Mouse (Mus musculus) forebrain, embryonic 10.5 days (tissue): Measurements from ENCODE around the gene Ptbp1. TPM values are rescaled to one million over a fixed set of nuclear protein-coding genes. Genes with fewer than 3 reads are reported as not detected.

Source experiments
- DNase-seq: peaks from one replicate; pipeline ENCODE4 v3.0.0-alpha.2; 2017; ENCODE audit warnings: low spot score; ENCODE audit errors: extremely low spot score
- H3K27ac ChIP-seq: fragments of 300-500 bp; sonication (generic); 2 replicates; pipeline ENCODE4 v1.5.1; 2016; ENCODE audit warnings: mild to moderate bottlenecking
- H3K27me3 ChIP-seq: fragments of 300-500 bp; sonication (generic); 2 replicates; pipeline ENCODE4 v1.6.1; 2016; ENCODE audit warnings: mild to moderate bottlenecking; ENCODE audit not compliant: poor library complexity, severe bottlenecking
- H3K36me3 ChIP-seq: fragments of 300-500 bp; sonication (generic); replicated peaks from 2 replicates; pipeline ENCODE4 v1.6.1; 2016; ENCODE audit warnings: mild to moderate bottlenecking, moderate library complexity
- H3K4me1 ChIP-seq: fragments of 300-500 bp; sonication (generic); 2 replicates; pipeline ENCODE4 v1.6.1; 2016
- H3K4me3 ChIP-seq: fragments of 300-500 bp; sonication (generic); 2 replicates; pipeline ENCODE4 v1.5.1; 2016; ENCODE audit warnings: mild to moderate bottlenecking, moderate library complexity
- H3K9me3 ChIP-seq: fragments of 300-500 bp; sonication (generic); 2 replicates; pipeline ENCODE4 v1.6.1; 2016; ENCODE audit warnings: mild to moderate bottlenecking, moderate library complexity
- WGBS: fragments of 180-500 bp; shearing (Covaris S2); methylation state at CpG from one replicate; pipeline ENCODE4 v1.1.7; 2016; 5-methylcytosine and 5-hydroxymethylcytosine counted together
- polyA plus RNA-seq: library from polyadenylated mRNA; unstranded; fragments of >200 nt; fragmentation: Nextera tagmentation; extraction: Ambion mirVana; gene quantifications from 2 replicates; pipeline ENCODE4 v1.2.1, GENCODE M21; 2016

Ptbp1 gene
- polyA plus RNA-seq, 1 experiment from 2014 or later: 377 TPM

DNA sequence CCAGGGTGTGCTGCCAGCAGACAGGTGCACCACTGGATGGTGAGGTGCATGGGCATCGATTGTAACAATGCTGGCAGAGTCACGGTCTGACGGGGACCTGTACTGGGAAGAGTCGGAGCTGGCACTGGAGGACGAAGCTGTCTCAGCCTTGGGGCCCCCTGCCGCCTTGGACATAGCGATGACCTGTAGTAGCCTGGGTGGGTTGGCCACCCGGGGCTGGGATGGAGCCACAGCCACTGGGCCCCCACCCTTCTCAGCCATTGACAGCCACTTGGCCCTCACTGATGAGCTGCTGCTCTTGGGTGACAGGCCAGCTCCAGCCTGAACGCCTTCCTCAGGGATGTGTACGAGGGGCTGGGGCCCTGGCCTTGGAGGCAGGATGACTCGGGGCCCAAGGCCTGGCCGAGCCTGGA is 11.0 kb downstream of the Ptbp1 start:
- Histone ChIP-seq H3K4me1 (peaks cover 34% of the 10 kb centered on the region), H3K27ac (peak overlapping the region; percentile 44; the same call in 1 of the 2 replicates), H3K9me3 (no peaks in the 10 kb centered on the region), H3K36me3 (peaks cover 94% of the 10 kb centered on the region), H3K27me3 (no peaks in the 10 kb centered on the region), H3K4me3 (peak overlapping the region; percentile 14; the same call in 1 of the 2 replicates)
- DNase-seq: no peak
- WGBS: 73% methylated on average over 12 of the region's 12 CpGs

DNA sequence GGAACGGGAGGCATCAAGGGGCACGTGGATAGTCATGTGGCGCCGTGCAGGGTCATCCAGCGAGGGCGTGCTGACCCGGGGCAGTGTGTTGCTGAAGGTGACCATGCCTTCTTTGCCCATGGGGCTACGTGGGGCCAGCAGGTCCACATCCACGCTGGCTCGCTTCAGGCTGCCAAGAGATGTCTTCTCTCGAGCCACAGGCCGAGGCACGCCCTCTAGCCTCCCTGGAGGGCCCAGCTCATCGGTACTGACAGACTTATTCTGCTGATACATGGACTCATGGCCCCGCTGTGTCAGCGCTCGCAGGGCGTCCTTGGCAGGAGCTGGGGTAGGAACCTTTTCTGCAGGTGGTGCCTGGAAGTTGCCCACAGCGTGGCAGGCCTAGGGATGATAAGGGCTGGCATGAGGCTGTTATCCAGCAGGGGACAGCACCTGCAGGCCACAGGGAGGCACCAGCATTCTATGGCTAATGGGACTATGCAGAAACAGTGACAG is 11.6 kb downstream of the Ptbp1 start:
- Histone ChIP-seq H3K36me3 (peaks cover 92% of the 10 kb centered on the region), H3K27ac (peak overlapping the region; percentile 44), H3K9me3 (no peaks in the 10 kb centered on the region), H3K4me1 (peaks cover 32% of the 10 kb centered on the region), H3K4me3 (peak overlapping the region; percentile 14; the same call in 1 of the 2 replicates), H3K27me3 (no peaks in the 10 kb centered on the region)
- 83% methylated on average over 19 of the region's 19 CpGs for WGBS
- DNase-seq: no peak

DNA sequence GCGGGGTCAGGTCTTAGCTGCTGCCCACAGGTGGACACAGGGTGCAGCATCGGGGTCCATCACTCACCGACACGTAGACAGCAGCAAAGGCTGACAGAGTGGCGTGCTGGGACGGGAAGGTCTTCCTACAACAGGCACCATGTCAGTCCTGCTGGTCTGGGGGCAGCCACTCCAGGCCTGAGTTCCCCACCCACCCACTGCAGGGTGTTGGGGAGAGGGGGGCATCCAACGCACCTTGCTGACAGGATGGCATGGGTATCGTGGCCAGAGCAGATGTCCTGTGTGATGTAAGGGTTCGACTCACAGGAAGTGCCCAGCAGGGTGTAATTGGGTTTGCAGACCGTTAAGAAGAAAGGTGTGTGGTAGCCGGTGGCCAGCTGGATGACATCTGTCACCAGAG is 12.4 kb downstream of the Ptbp1 start:
- Histone ChIP-seq H3K27ac (no peak overlapping the region), H3K4me1 (peaks cover 28% of the 10 kb centered on the region), H3K36me3 (peaks cover 92% of the 10 kb centered on the region), H3K9me3 (no peaks in the 10 kb centered on the region), H3K4me3 (peak overlapping the region; percentile 8; the same call in 1 of the 2 replicates), H3K27me3 (no peaks in the 10 kb centered on the region)
- no peak for DNase-seq
- 89% methylated on average over 11 of the region's 11 CpGs for WGBS

DNA sequence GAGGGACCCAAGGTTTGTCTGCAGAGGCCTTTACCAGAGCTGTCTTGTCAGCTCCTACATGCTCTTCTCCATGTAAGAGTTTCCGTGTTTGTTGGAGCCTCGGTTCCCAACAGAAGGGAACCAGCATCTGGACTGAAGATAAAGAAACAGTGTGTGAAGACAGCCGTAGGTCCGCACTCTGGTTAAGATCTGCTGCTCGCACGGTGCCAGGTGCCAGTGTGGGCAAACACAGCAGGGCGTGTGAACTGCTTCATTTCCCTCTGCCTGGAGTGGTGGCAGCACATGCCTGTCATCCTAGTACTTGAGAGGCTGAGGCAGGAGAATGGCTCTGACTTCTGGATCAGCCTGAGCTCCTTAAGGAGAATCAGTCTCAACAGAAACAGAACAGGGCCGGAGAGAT is 17.6 kb downstream of the Ptbp1 start:
- WGBS: 93% methylated on average over 8 of the region's 8 CpGs
- H3K27ac ChIP-seq: no peak overlapping the region
- no peak for DNase-seq
- H3K27me3 ChIP-seq: peaks cover 14% of the 10 kb centered on the region
- H3K4me3 ChIP-seq: no peak overlapping the region
- H3K36me3 ChIP-seq: peaks cover 54% of the 10 kb centered on the region
- H3K9me3 ChIP-seq: no peaks in the 10 kb centered on the region
- H3K4me1 ChIP-seq: peaks cover 41% of the 10 kb centered on the region

DNA sequence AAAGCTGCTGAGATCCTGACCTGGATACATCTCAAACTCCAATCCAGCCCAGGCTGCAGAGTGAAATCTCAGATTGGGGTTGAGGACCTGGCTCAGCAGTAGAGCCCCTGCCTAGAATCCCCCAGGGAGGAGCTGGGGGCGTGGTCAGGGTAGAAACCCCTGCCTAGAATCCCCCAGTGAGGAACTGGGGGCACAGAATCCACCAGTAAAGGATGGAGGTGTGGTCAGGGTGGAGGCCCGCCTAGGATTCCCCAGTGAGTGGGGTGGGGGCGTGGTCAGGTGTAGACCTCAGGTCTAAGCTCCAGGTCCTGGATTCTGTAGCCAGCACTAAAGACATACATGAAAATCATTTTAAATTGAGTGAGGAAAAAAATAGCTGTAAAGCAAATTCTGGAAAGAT is 18.6 kb downstream of the Ptbp1 start:
- H3K36me3 ChIP-seq: peaks cover 46% of the 10 kb centered on the region
- peak overlapping the region; percentile 97 for H3K27ac ChIP-seq
- peaks cover 19% of the 10 kb centered on the region for H3K27me3 ChIP-seq
- no peak for DNase-seq
- WGBS: 40% methylated on average over 3 of the region's 3 CpGs
- H3K4me1 ChIP-seq: peaks cover 45% of the 10 kb centered on the region
- H3K9me3 ChIP-seq: no peaks in the 10 kb centered on the region
- peak overlapping the region; percentile 71 for H3K4me3 ChIP-seq

GRCm38 (mm10) chr10:79873313-79873712 is 19.1 kb downstream of the Ptbp1 start:
- 21% methylated on average over 6 of the region's 6 CpGs for WGBS
- peaks cover 47% of the 10 kb centered on the region for H3K4me1 ChIP-seq

DNA sequence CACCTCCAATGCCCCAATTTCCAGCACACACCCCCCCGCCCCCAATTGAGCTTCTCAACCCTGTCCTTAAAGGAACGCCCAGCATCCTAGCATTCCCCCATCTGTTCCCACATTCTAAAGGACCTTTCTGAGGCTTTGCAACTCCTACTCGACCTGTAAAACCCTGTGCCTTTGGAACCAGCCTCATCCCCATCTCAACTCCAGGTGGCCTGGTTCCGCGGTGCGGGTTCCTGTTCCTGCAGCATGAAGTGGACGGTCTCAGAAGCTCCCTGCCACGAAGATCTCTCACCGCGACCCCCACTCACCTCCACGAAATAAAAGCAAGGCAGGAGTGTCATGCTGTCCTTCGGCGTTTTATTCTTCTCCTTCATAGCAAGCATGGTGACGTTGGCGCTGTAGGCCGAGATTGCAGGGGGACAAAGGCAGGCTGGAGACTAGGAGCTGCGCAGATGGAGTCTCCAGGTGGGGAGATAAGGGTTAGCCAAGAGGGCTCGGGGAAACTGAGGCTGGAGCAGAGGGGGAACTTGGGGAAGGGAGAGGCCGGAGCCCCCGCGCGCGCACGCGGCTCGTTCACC is 19.6 kb downstream of the Ptbp1 start:
- WGBS: 3% methylated on average over 26 of the region's 26 CpGs
- H3K27ac ChIP-seq: peak overlapping the region; percentile 97
- H3K27me3 ChIP-seq: peaks cover 19% of the 10 kb centered on the region
- DNase-seq: no peak
- peaks cover 47% of the 10 kb centered on the region for H3K4me1 ChIP-seq
- H3K36me3 ChIP-seq: peaks cover 40% of the 10 kb centered on the region
- peak overlapping the region; percentile 71 for H3K4me3 ChIP-seq
- H3K9me3 ChIP-seq: no peaks in the 10 kb centered on the region

More at GRCm38 (mm10) chr10:79873313-79873712, 19.1 kb downstream of the Ptbp1 start:
- Histone ChIP-seq H3K4me3 (peak overlapping the region; percentile 71), H3K9me3 (no peaks in the 10 kb centered on the region), H3K27ac (peak overlapping the region; percentile 97), H3K27me3 (peaks cover 19% of the 10 kb centered on the region), H3K36me3 (peaks cover 43% of the 10 kb centered on the region)
- no peak for DNase-seq

DNA sequence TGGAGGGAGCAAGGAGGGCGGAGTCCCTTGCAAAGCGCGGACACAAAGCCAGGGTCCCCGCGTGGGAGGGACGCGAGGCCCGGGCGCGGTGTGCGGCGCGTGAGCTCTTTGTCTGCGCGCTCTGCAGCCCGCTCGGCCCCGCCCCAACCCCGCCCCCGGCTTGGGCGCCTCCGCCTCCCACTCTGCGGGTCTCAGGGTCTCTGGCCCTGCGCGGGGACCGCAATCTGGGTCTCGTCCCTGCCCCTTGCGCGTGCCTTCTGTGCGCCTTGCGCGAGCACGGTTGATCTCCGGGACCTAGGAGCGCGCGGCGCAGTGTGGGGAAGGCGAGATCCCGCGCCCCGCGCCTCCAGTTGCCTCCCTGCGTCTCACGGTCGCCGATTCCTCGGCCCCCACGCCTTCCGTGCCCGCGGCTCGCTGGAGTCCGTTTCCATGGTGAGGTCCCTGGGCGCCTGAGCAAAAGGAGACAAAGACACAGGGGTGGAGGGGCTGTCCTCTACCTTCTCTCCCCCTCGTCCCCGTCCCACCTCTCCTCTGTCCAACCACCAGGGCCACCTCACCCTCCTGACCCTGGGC is 20.1 kb downstream of the Ptbp1 start, which contains the start of the genes Prtn3 and Plppr3:
Gene Prtn3, plus strand, starts transcription at position 187 of the 573 bp plus-strand sequence.
Gene Plppr3, minus strand, starts transcription at position 345 of the 573 bp plus-strand sequence.
- Histone ChIP-seq H3K27ac (peak within 1 kb of the TSS; percentile 97), H3K4me1 (peaks cover 50% of the 10 kb centered on the region), H3K4me3 (peak within 1 kb of the TSS; percentile 71), H3K36me3 (peaks cover 34% of the 10 kb centered on the region), H3K27me3 (peaks cover 24% of the 10 kb centered on the region), H3K9me3 (no peaks in the 10 kb centered on the region)
- under 1% methylated on average over 57 of the region's 57 CpGs for WGBS
- peak; percentile 78 for DNase-seq

GRCm38 (mm10) chr10:79877174-79877573 is 22.9 kb downstream of the Ptbp1 start:
- peaks cover 52% of the 10 kb centered on the region for H3K27me3 ChIP-seq
- H3K36me3 ChIP-seq: peaks cover 8% of the 10 kb centered on the region
- H3K9me3 ChIP-seq: no peaks in the 10 kb centered on the region
- no peak overlapping the region for H3K4me3 ChIP-seq
- peaks cover 61% of the 10 kb centered on the region for H3K4me1 ChIP-seq
- WGBS: 58% methylated on average over 1 of the region's 1 CpGs
- DNase-seq: no peak
- no peak overlapping the region for H3K27ac ChIP-seq

DNA sequence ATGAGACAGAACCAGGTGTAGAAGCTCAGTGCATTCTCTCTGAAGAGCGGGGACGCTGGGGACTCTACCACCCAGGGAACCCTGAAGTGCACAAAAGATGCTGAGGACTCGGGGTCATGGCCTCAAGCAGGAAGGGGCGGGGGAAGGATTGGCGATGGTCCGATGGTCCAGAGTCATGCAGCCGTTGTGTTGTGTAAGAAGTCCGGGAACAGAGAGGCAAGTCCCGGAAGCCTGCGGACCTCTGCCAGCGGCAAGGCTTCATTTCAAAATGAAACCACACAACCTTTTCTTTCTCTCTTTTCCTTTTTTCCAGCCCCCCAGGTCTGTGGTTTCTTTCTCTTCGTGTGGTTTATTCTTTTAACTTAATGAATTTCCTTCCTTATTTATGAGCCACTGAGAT is 23.5 kb downstream of the Ptbp1 start:
- H3K36me3 ChIP-seq: peaks cover 2% of the 10 kb centered on the region
- no peak overlapping the region for H3K27ac ChIP-seq
- no peak for DNase-seq
- no peaks in the 10 kb centered on the region for H3K9me3 ChIP-seq
- peaks cover 62% of the 10 kb centered on the region for H3K4me1 ChIP-seq
- WGBS: 55% methylated on average over 12 of the region's 12 CpGs
- peaks cover 57% of the 10 kb centered on the region for H3K27me3 ChIP-seq
- H3K4me3 ChIP-seq: no peak overlapping the region

DNA sequence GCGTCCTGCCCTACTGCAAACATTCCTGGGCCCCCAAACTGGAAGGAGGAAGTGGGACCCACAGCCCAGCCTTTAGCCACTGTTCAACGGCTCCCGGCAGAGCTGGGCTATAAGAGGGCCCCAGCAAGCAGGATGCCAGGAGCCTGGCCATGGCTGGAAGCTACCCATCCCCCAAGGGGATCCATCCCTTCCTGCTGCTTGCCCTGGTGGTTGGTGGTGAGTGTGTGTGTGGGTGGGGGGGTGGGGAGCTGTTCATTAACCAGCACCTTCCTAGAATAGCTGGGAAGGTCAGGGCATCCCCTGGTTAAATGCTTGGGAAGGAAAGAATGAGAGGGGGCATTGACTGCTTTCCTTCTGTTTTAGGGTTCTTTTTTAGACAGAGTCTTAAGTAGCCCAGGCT is 25.3 kb downstream of the Ptbp1 start:
- Histone ChIP-seq H3K9me3 (no peaks in the 10 kb centered on the region), H3K4me3 (no peak overlapping the region), H3K36me3 (no peaks in the 10 kb centered on the region), H3K27ac (no peak overlapping the region), H3K4me1 (peaks cover 53% of the 10 kb centered on the region), H3K27me3 (peaks cover 75% of the 10 kb centered on the region)
- no peak for DNase-seq
- WGBS: 45% methylated on average over 3 of the region's 3 CpGs

- Histone ChIP-seq H3K27me3 (peaks cover 67% of the 10 kb centered on the region), H3K36me3 (no peaks in the 10 kb centered on the region), H3K4me1 (peaks cover 41% of the 10 kb centered on the region), H3K27ac (no peak overlapping the region), H3K9me3 (no peaks in the 10 kb centered on the region), H3K4me3 (peak overlapping the region; percentile 15; the same call in 1 of the 2 replicates)
- no peak for DNase-seq
- 17% methylated on average over 9 of the region's 9 CpGs for WGBS
Measured at GRCm38 (mm10) chr10:79880721-79881120, 26.5 kb downstream of the Ptbp1 start.

DNA sequence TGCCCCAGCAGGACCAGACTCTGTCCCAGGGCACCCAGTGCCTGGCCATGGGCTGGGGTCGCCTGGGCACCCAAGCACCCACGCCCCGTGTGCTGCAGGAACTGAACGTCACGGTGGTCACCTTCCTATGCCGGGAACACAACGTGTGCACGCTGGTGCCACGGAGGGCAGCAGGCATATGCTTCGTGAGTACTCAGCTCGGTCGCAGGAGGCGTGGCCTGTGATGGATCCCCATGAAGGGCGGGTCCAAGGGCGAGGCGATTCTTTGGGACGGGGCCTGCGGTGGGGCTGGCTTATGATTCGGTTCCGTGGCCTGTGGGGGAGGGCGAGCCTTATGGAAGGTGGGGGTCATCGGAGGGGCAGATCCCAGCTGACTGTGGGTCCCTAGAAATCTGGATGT is 27.8 kb downstream of the Ptbp1 start:
- H3K9me3 ChIP-seq: no peaks in the 10 kb centered on the region
- 8% methylated on average over 22 of the region's 22 CpGs for WGBS
- H3K4me1 ChIP-seq: peaks cover 40% of the 10 kb centered on the region
- H3K4me3 ChIP-seq: peak overlapping the region; percentile 36
- H3K27ac ChIP-seq: peak overlapping the region; percentile 31; the same call in 1 of the 2 replicates
- H3K27me3 ChIP-seq: peaks cover 67% of the 10 kb centered on the region
- no peak for DNase-seq
- no peaks in the 10 kb centered on the region for H3K36me3 ChIP-seq
